Mouse (Mus musculus): ENCODE data around the gene Zfp184.
"Not testable (repeated sequence)": the region's sequence is repeated elsewhere in the genome, so short reads cannot be mapped to it uniquely, and the experiment has no call there.

Gene Zfp184

GRCm38 (mm10) chr13:21944926-21945740 lies at the start of gene Zfp184:
TSS of gene Zfp184 (plus strand) at chr13:21945094.
- DNase-seq (ENCODE audit: low spot score), result peak; percentile 94

- DNase-seq (ENCODE audit: low spot score), result peak; percentile 40
Measured at GRCm38 (mm10) chr13:21896549-21897244, 48.2 kb upstream of the Zfp184 start.

GRCm38 (mm10) chr13:21897245-21897634 lies 47.7 kb upstream of the Zfp184 start:
- DNase-seq (ENCODE audit: low spot score), result no peak

GRCm38 (mm10) chr13:21900870-21901565 lies 43.9 kb upstream of the Zfp184 start:
- DNase-seq (ENCODE audit: low spot score), result not testable (repeated sequence)

GRCm38 (mm10) chr13:21903500-21903899 lies 41.4 kb upstream of the Zfp184 start:
- no peak for DNase-seq (ENCODE audit: low spot score)

GRCm38 (mm10) chr13:21904090-21904489 lies 40.8 kb upstream of the Zfp184 start:
- DNase-seq (ENCODE audit: low spot score), result not testable (repeated sequence)

GRCm38 (mm10) chr13:21906301-21906700 lies 38.6 kb upstream of the Zfp184 start:
- DNase-seq (ENCODE audit: low spot score), result no peak

- DNase-seq (ENCODE audit: low spot score), result no peak
Measured at GRCm38 (mm10) chr13:21906946-21907806, 37.7 kb upstream of the Zfp184 start.

- not testable (repeated sequence) for DNase-seq (ENCODE audit: low spot score)
Measured at GRCm38 (mm10) chr13:21907807-21908155, 37.1 kb upstream of the Zfp184 start.

- DNase-seq (ENCODE audit: low spot score), result no peak
Measured at GRCm38 (mm10) chr13:21910735-21911134, 34.2 kb upstream of the Zfp184 start.

GRCm38 (mm10) chr13:21911147-21911546 lies 33.7 kb upstream of the Zfp184 start:
- peak; percentile 46 for DNase-seq (ENCODE audit: low spot score)

GRCm38 (mm10) chr13:21913854-21914253 lies 31.0 kb upstream of the Zfp184 start:
- DNase-seq (ENCODE audit: low spot score), result no peak

- peak; percentile 72 for DNase-seq (ENCODE audit: low spot score)
Measured at GRCm38 (mm10) chr13:21914599-21914998, 30.3 kb upstream of the Zfp184 start.

GRCm38 (mm10) chr13:21915487-21915886 lies 29.4 kb upstream of the Zfp184 start:
- DNase-seq (ENCODE audit: low spot score), result no peak

GRCm38 (mm10) chr13:21916056-21916455 lies 28.8 kb upstream of the Zfp184 start:
- DNase-seq (ENCODE audit: low spot score), result no peak

GRCm38 (mm10) chr13:21917040-21917439 lies 27.9 kb upstream of the Zfp184 start:
- DNase-seq (ENCODE audit: low spot score), result peak; percentile 73

- no peak for DNase-seq (ENCODE audit: low spot score)
Measured at GRCm38 (mm10) chr13:21917480-21917879, 27.4 kb upstream of the Zfp184 start.

GRCm38 (mm10) chr13:21917992-21918391 lies 26.9 kb upstream of the Zfp184 start:
- DNase-seq (ENCODE audit: low spot score), result no peak

- peak; percentile 85 for DNase-seq (ENCODE audit: low spot score)
Measured at GRCm38 (mm10) chr13:21918570-21919419, 26.1 kb upstream of the Zfp184 start.

GRCm38 (mm10) chr13:21919836-21920431 lies 25.0 kb upstream of the Zfp184 start:
- no peak for DNase-seq (ENCODE audit: low spot score)

Data from testis, postnatal 14 days (tissue).